Mouse (Mus musculus): ENCODE data around the gene Abcg8. TPM values are rescaled to one million over a fixed set of nuclear protein-coding genes. Genes with fewer than 3 reads are reported as not detected.

Gene Abcg8
- polyA plus RNA-seq, 1 experiment from 2014 or later, result 0.14 TPM

DNA sequence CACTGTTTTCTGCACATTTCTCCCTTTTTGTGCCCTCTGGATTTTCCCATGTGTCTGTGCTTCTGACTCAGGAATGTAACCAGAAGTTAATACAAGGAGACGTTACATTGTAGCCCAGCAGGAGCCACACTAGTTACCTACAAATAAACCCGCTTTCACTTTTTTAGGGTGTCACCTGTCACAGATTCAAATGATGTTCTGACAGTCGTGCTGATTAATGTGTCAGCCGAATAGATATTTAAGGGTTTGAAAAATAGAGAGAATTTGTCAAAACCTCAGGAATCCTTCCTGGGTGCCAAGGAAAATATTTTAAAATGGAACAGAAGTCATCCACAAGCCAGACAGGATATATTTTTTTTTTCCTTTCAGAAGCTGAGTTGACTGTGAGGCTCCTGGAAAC, 9.2 kb downstream of the Abcg8 start:
- H3K27ac ChIP-seq (replicated peaks; ENCODE audit: low read depth, low read length), result no peak overlapping the region
- no peak overlapping the region for H3K4me3 ChIP-seq (ENCODE audit: low read depth, low read length)
- H3K4me1 ChIP-seq (ENCODE audit: control insufficient read depth, insufficient read depth, low read length), result peaks cover 14% of the 10 kb centered on the region; the same call in 1 of the 2 replicates
- H3K9me3 ChIP-seq (ENCODE audit: control insufficient read depth, low read length), result no peaks in the 10 kb centered on the region
- 58% methylated on average over 4 of the region's 4 CpGs for WGBS
- no peak overlapping the region for H3K9ac ChIP-seq (ENCODE audit: low read depth, low read length)
- H3K36me3 ChIP-seq (ENCODE audit: control insufficient read depth, insufficient read depth, low read length), result no peaks in the 10 kb centered on the region
- H3K27me3 ChIP-seq (replicated peaks; ENCODE audit: control insufficient read depth, insufficient read depth, low read length), result no peaks in the 10 kb centered on the region
- ATAC-seq (ENCODE audit: low read depth) (no peak), DNase-seq (ENCODE audit: low spot score) (no peak)
- H3K4me2 ChIP-seq (ENCODE audit: low read depth, low read length), result no peak overlapping the region

DNA sequence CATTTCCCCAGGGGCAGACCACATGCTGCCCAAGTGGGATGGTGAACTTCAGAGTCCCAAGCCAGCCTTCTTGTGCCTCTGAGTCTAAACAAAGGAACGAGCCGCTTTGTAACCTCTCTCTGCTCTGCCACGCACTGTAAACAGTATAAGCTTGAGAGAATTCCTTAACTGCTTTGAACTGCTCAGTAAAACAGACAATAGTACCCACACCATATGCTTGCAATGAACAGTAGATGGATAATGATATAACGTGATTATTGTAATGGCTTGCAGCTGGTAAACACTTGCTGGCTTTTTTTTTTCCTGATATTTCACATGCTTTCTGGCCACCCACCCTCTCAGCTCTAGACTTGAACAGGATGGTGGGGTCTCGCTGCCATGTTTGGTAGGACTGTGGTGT, 11.9 kb downstream of the Abcg8 start:
- H3K4me1 ChIP-seq (ENCODE audit: control insufficient read depth, insufficient read depth, low read length), result peaks cover 17% of the 10 kb centered on the region; the same call in 1 of the 2 replicates
- H3K4me3 ChIP-seq (ENCODE audit: low read depth, low read length), result no peak overlapping the region
- WGBS, result 37% methylated on average over 5 of the region's 5 CpGs
- no peaks in the 10 kb centered on the region for H3K27me3 ChIP-seq (replicated peaks; ENCODE audit: control insufficient read depth, insufficient read depth, low read length)
- H3K36me3 ChIP-seq (ENCODE audit: control insufficient read depth, insufficient read depth, low read length), result no peaks in the 10 kb centered on the region
- H3K9me3 ChIP-seq (ENCODE audit: control insufficient read depth, low read length), result no peaks in the 10 kb centered on the region
- H3K27ac ChIP-seq (replicated peaks; ENCODE audit: low read depth, low read length), result no peak overlapping the region
- no peak overlapping the region for H3K4me2 ChIP-seq (ENCODE audit: low read depth, low read length)
- ATAC-seq (ENCODE audit: low read depth), result peak; percentile 61; the same call in 1 of the 2 replicates
- no peak overlapping the region for H3K9ac ChIP-seq (ENCODE audit: low read depth, low read length)
- DNase-seq (ENCODE audit: low spot score), result peak; percentile 63

- H3K36me3 ChIP-seq (ENCODE audit: control insufficient read depth, insufficient read depth, low read length), result no peaks in the 10 kb centered on the region
- WGBS, result 84% methylated on average over 11 of the region's 11 CpGs
- no peaks in the 10 kb centered on the region for H3K27me3 ChIP-seq (replicated peaks; ENCODE audit: control insufficient read depth, insufficient read depth, low read length)
- ATAC-seq (ENCODE audit: low read depth), result no peak
- no peak overlapping the region for H3K27ac ChIP-seq (replicated peaks; ENCODE audit: low read depth, low read length)
- peaks cover 17% of the 10 kb centered on the region; the same call in 1 of the 2 replicates for H3K4me1 ChIP-seq (ENCODE audit: control insufficient read depth, insufficient read depth, low read length)
- H3K9ac ChIP-seq (ENCODE audit: low read depth, low read length), result no peak overlapping the region
- DNase-seq (ENCODE audit: low spot score), result no peak
- H3K9me3 ChIP-seq (ENCODE audit: control insufficient read depth, low read length), result no peaks in the 10 kb centered on the region
- H3K4me3 ChIP-seq (ENCODE audit: low read depth, low read length), result no peak overlapping the region
- no peak overlapping the region for H3K4me2 ChIP-seq (ENCODE audit: low read depth, low read length)
Observed at GRCm38 (mm10) chr17:84688834-84689233, 12.7 kb downstream of the Abcg8 start.

DNA sequence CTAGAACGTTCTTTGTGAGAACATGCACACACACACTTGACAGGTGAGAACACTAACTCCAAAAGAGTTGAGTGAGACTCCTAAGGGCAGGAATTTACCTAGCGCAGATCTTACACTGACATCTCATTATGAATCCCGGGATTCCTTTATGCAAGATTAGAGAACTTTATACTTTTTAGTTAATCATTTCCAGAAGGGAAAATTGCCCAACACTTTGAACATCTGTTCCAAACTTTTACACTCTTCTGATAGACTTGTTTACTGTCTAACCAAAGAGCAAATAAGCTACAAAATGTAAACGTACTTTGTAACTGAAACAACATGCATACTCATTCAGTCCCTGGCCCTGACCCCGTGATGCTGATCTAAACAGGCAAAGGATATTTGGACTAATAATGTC, 13.2 kb downstream of the Abcg8 start:
- H3K27me3 ChIP-seq (replicated peaks; ENCODE audit: control insufficient read depth, insufficient read depth, low read length), result no peaks in the 10 kb centered on the region
- ATAC-seq (ENCODE audit: low read depth) (no peak), DNase-seq (ENCODE audit: low spot score) (no peak)
- 57% methylated on average over 5 of the region's 5 CpGs for WGBS
- peaks cover 17% of the 10 kb centered on the region; the same call in 1 of the 2 replicates for H3K4me1 ChIP-seq (ENCODE audit: control insufficient read depth, insufficient read depth, low read length)
- no peak overlapping the region for H3K9ac ChIP-seq (ENCODE audit: low read depth, low read length)
- H3K27ac ChIP-seq (replicated peaks; ENCODE audit: low read depth, low read length), result no peak overlapping the region
- no peaks in the 10 kb centered on the region for H3K36me3 ChIP-seq (ENCODE audit: control insufficient read depth, insufficient read depth, low read length)
- H3K9me3 ChIP-seq (ENCODE audit: control insufficient read depth, low read length), result no peaks in the 10 kb centered on the region
- H3K4me3 ChIP-seq (ENCODE audit: low read depth, low read length), result no peak overlapping the region
- H3K4me2 ChIP-seq (ENCODE audit: low read depth, low read length), result no peak overlapping the region

DNA sequence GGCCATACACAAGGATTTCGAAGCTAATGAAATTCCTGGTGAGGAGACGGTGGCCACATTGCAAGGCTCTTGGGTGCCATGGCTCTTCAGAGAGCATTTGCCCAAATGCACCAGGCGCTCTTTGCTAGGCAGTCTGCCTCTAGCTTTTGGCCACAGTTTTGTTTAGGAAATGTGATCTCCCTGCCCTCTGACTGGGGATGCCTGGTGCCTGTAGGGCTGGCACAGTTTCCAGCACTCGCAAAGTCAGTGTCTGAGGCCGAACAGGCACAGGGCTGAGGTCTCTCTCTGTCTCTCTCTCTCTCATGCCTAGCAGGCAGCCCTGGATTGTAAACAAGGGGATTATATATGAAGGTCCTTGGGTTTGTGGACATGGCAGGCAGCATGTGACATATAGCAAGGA, 14.0 kb downstream of the Abcg8 start:
- DNase-seq (ENCODE audit: low spot score), result peak; percentile 65
- Histone ChIP-seq H3K4me1 (ENCODE audit: control insufficient read depth, insufficient read depth, low read length) (peaks cover 14% of the 10 kb centered on the region; the same call in 1 of the 2 replicates), H3K4me3 (ENCODE audit: low read depth, low read length) (no peak overlapping the region), H3K9ac (ENCODE audit: low read depth, low read length) (0 out of 2 replicates have a peak overlapping the region, but pooled peaks have one; percentile 1), H3K4me2 (ENCODE audit: low read depth, low read length) (no peak overlapping the region), H3K9me3 (ENCODE audit: control insufficient read depth, low read length) (no peaks in the 10 kb centered on the region), H3K27me3 (replicated peaks; ENCODE audit: control insufficient read depth, insufficient read depth, low read length) (no peaks in the 10 kb centered on the region), H3K36me3 (ENCODE audit: control insufficient read depth, insufficient read depth, low read length) (no peaks in the 10 kb centered on the region), H3K27ac (replicated peaks; ENCODE audit: low read depth, low read length) (no peak overlapping the region)
- no peak for ATAC-seq (ENCODE audit: low read depth)
- WGBS, result 67% methylated on average over 5 of the region's 5 CpGs

- no peak for ATAC-seq (ENCODE audit: low read depth)
- H3K27me3 ChIP-seq (replicated peaks; ENCODE audit: control insufficient read depth, insufficient read depth, low read length), result no peaks in the 10 kb centered on the region
- 67% methylated on average over 2 of the region's 2 CpGs for WGBS
Observed at GRCm38 (mm10) chr17:84693741-84694140, 17.6 kb downstream of the Abcg8 start.

GRCm38 (mm10) chr17:84696537-84696936, 20.4 kb downstream of the Abcg8 start:
- H3K36me3 ChIP-seq (ENCODE audit: control insufficient read depth, insufficient read depth, low read length), result no peaks in the 10 kb centered on the region
- H3K4me3 ChIP-seq (ENCODE audit: low read depth, low read length), result no peak overlapping the region
- H3K9ac ChIP-seq (ENCODE audit: low read depth, low read length), result no peak overlapping the region
- no peaks in the 10 kb centered on the region for H3K27me3 ChIP-seq (replicated peaks; ENCODE audit: control insufficient read depth, insufficient read depth, low read length)
- no peaks in the 10 kb centered on the region for H3K9me3 ChIP-seq (ENCODE audit: control insufficient read depth, low read length)
- no peaks in the 10 kb centered on the region; the same call in 1 of the 2 replicates for H3K4me1 ChIP-seq (ENCODE audit: control insufficient read depth, insufficient read depth, low read length)
- 66% methylated on average over 6 of the region's 6 CpGs for WGBS
- no peak overlapping the region for H3K4me2 ChIP-seq (ENCODE audit: low read depth, low read length)
- H3K27ac ChIP-seq (replicated peaks; ENCODE audit: low read depth, low read length), result no peak overlapping the region
- DNase-seq (ENCODE audit: low spot score) (no peak), ATAC-seq (ENCODE audit: low read depth) (no peak)

More at GRCm38 (mm10) chr17:84693741-84694140, 17.6 kb downstream of the Abcg8 start:
- no peaks in the 10 kb centered on the region for H3K36me3 ChIP-seq (ENCODE audit: control insufficient read depth, insufficient read depth, low read length)
- H3K4me1 ChIP-seq (ENCODE audit: control insufficient read depth, insufficient read depth, low read length), result peaks cover 7% of the 10 kb centered on the region; the same call in 1 of the 2 replicates
- H3K4me3 ChIP-seq (ENCODE audit: low read depth, low read length), result no peak overlapping the region
- no peak overlapping the region for H3K9ac ChIP-seq (ENCODE audit: low read depth, low read length)
- H3K9me3 ChIP-seq (ENCODE audit: control insufficient read depth, low read length), result no peaks in the 10 kb centered on the region
- H3K4me2 ChIP-seq (ENCODE audit: low read depth, low read length), result no peak overlapping the region
- no peak for DNase-seq (ENCODE audit: low spot score)
- no peak overlapping the region for H3K27ac ChIP-seq (replicated peaks; ENCODE audit: low read depth, low read length)

GRCm38 (mm10) chr17:84698727-84699126, 22.6 kb downstream of the Abcg8 start:
- 22% methylated on average over 5 of the region's 5 CpGs for WGBS
- no peaks in the 10 kb centered on the region for H3K9me3 ChIP-seq (ENCODE audit: control insufficient read depth, low read length)
- ATAC-seq (ENCODE audit: low read depth), result no peak
- no peak overlapping the region for H3K4me2 ChIP-seq (ENCODE audit: low read depth, low read length)
- no peak overlapping the region for H3K27ac ChIP-seq (replicated peaks; ENCODE audit: low read depth, low read length)
- no peak overlapping the region for H3K4me3 ChIP-seq (ENCODE audit: low read depth, low read length)
- no peaks in the 10 kb centered on the region for H3K36me3 ChIP-seq (ENCODE audit: control insufficient read depth, insufficient read depth, low read length)
- peak; percentile 70 for DNase-seq (ENCODE audit: low spot score)
- no peak overlapping the region for H3K9ac ChIP-seq (ENCODE audit: low read depth, low read length)
- H3K4me1 ChIP-seq (ENCODE audit: control insufficient read depth, insufficient read depth, low read length), result peaks cover 7% of the 10 kb centered on the region; the same call in 1 of the 2 replicates
- no peaks in the 10 kb centered on the region for H3K27me3 ChIP-seq (replicated peaks; ENCODE audit: control insufficient read depth, insufficient read depth, low read length)

- no peak overlapping the region for H3K27ac ChIP-seq (replicated peaks; ENCODE audit: low read depth, low read length)
- no peak overlapping the region for H3K4me2 ChIP-seq (ENCODE audit: low read depth, low read length)
- H3K27me3 ChIP-seq (replicated peaks; ENCODE audit: control insufficient read depth, insufficient read depth, low read length), result no peaks in the 10 kb centered on the region
- 0 out of 2 replicates have a peak, but pooled peaks cover under 1% of the 10 kb centered on the region for H3K4me1 ChIP-seq (ENCODE audit: control insufficient read depth, insufficient read depth, low read length)
- ATAC-seq (ENCODE audit: low read depth) (no peak), DNase-seq (ENCODE audit: low spot score) (no peak)
- peaks cover 43% of the 10 kb centered on the region for H3K36me3 ChIP-seq (ENCODE audit: control insufficient read depth, insufficient read depth, low read length)
- no peak overlapping the region for H3K4me3 ChIP-seq (ENCODE audit: low read depth, low read length)
- WGBS, result 72% methylated on average over 4 of the region's 4 CpGs
- no peaks in the 10 kb centered on the region for H3K9me3 ChIP-seq (ENCODE audit: control insufficient read depth, low read length)
- no peak overlapping the region for H3K9ac ChIP-seq (ENCODE audit: low read depth, low read length)
Observed at GRCm38 (mm10) chr17:84707407-84707806, 31.3 kb downstream of the Abcg8 start.
